Mouse (Mus musculus) intestine, embryonic 14.5 days (tissue): Measurements from ENCODE around the gene Stoml1. TPM values are rescaled to one million over a fixed set of nuclear protein-coding genes. Genes with fewer than 3 reads are reported as not detected.

Experiments
- ATAC-seq: fragments of 200-750 bp; cut with Nextera tagmentation; replicated peaks from 2 replicates; pipeline ENCODE4 v1.8.0; 2017; ENCODE audit warnings: low read depth, moderate number of reproducible peaks, moderate TSS enrichment, moderate library complexity; ENCODE audit not compliant: low FRiP score, low TSS enrichment
- DNase-seq: peaks from one replicate; pipeline ENCODE4 v3.0.0-alpha.2; 2018; ENCODE audit warnings: low spot score
- H3K27ac ChIP-seq: fragments of 300-500 bp; sonication (generic); 2 replicates; pipeline ENCODE4 v1.5.1; 2014; ENCODE audit warnings: low read depth, mild to moderate bottlenecking, control low read depth
- H3K27me3 ChIP-seq: fragments of 300-500 bp; sonication (generic); replicated peaks from 2 replicates; pipeline ENCODE4 v1.6.1; 2014; ENCODE audit warnings: low read length, control low read depth; ENCODE audit not compliant: control insufficient read depth, insufficient read depth
- H3K36me3 ChIP-seq: fragments of 300-500 bp; sonication (generic); 2 replicates; pipeline ENCODE4 v1.6.1; 2014; ENCODE audit warnings: low read length, control low read depth; ENCODE audit not compliant: control insufficient read depth, insufficient read depth
- H3K4me1 ChIP-seq: fragments of 300-500 bp; sonication (generic); replicated peaks from 2 replicates; pipeline ENCODE4 v1.6.1; 2014; ENCODE audit warnings: low read length, control low read depth, mixed read lengths; ENCODE audit not compliant: control insufficient read depth, insufficient read depth
- H3K4me2 ChIP-seq: fragments of 300-500 bp; sonication (generic); 2 replicates; pipeline ENCODE4 v1.6.1; 2014; ENCODE audit warnings: low read length
- H3K4me3 ChIP-seq: fragments of 300-500 bp; sonication (generic); 2 replicates; pipeline ENCODE4 v1.5.1; 2014; ENCODE audit warnings: low read depth, low read length, control low read depth, mixed read lengths
- H3K9ac ChIP-seq: fragments of 300-500 bp; sonication (generic); 2 replicates; pipeline ENCODE4 v1.6.1; 2014; ENCODE audit warnings: mild to moderate bottlenecking, low read length
- H3K9me3 ChIP-seq: fragments of 300-500 bp; sonication (generic); 2 replicates; pipeline ENCODE4 v1.6.1; 2016; ENCODE audit warnings: low read length, control low read depth; ENCODE audit not compliant: control insufficient read depth
- WGBS: fragments of 180-500 bp; shearing (Covaris S2); extraction: QIAGEN DNeasy Blood & Tissue Kit; methylation state at CpG from one replicate; pipeline ENCODE4 v1.1.7; 2014; 5-methylcytosine and 5-hydroxymethylcytosine counted together
- polyA plus RNA-seq: library from polyadenylated mRNA; unstranded; fragments of >200 nt; fragmentation: Nextera tagmentation; extraction: Ambion mirVana; gene quantifications from 2 replicates; pipeline ENCODE4 v1.2.1, GENCODE M21; 2014

Stoml1 gene
- polyA plus RNA-seq, 1 experiment from 2014 or later = 21.3 TPM

- whole genome bisulfite sequencing = 40% methylated on average over 9 of the region's 9 CpGs
- Histone ChIP-seq H3K27me3 (no peaks in the 10 kb centered on the region), H3K4me2 (no peak overlapping the region), H3K4me3 (no peak overlapping the region), H3K4me1 (no peaks in the 10 kb centered on the region; the same call in 1 of the 2 replicates), H3K27ac (no peak overlapping the region), H3K36me3 (no peaks in the 10 kb centered on the region), H3K9ac (no peak overlapping the region), H3K9me3 (no peaks in the 10 kb centered on the region)
- DNase-seq (peak; percentile 78), ATAC-seq (peak; percentile 74)
Measured at GRCm38 (mm10) chr9:58280259-58281109, 27.5 kb downstream of the Stoml1 start.

GRCm38 (mm10) chr9:58281597-58281996 lies 28.6 kb downstream of the Stoml1 start:
- no peak overlapping the region for H3K4me3 ChIP-seq
- H3K27ac ChIP-seq = no peak overlapping the region
- H3K36me3 ChIP-seq = no peaks in the 10 kb centered on the region
- H3K27me3 ChIP-seq = no peaks in the 10 kb centered on the region
- no peaks in the 10 kb centered on the region for H3K9me3 ChIP-seq
- no peak for ATAC-seq
- 58% methylated on average over 3 of the region's 3 CpGs for WGBS
- H3K4me2 ChIP-seq = no peak overlapping the region
- no peaks in the 10 kb centered on the region for H3K4me1 ChIP-seq
- no peak for DNase-seq
- no peak overlapping the region for H3K9ac ChIP-seq

- Histone ChIP-seq H3K27ac (no peak overlapping the region), H3K9me3 (no peaks in the 10 kb centered on the region), H3K27me3 (no peaks in the 10 kb centered on the region)
Measured at GRCm38 (mm10) chr9:58283431-58283830, 30.5 kb downstream of the Stoml1 start.

GRCm38 (mm10) chr9:58289090-58289489 lies 36.1 kb downstream of the Stoml1 start:
- no peak overlapping the region for H3K9ac ChIP-seq
- H3K4me3 ChIP-seq = no peak overlapping the region
- whole genome bisulfite sequencing = 57% methylated on average over 1 of the region's 1 CpGs
- H3K36me3 ChIP-seq = 0 out of 2 replicates have a peak, but pooled peaks cover 3% of the 10 kb centered on the region
- H3K9me3 ChIP-seq = no peaks in the 10 kb centered on the region
- DNase-seq (no peak), ATAC-seq (no peak)
- H3K4me2 ChIP-seq = no peak overlapping the region
- no peak overlapping the region for H3K27ac ChIP-seq
- no peaks in the 10 kb centered on the region for H3K4me1 ChIP-seq
- no peaks in the 10 kb centered on the region for H3K27me3 ChIP-seq

More at GRCm38 (mm10) chr9:58283431-58283830, 30.5 kb downstream of the Stoml1 start:
- Histone ChIP-seq H3K4me2 (no peak overlapping the region), H3K9ac (no peak overlapping the region), H3K4me1 (no peaks in the 10 kb centered on the region), H3K4me3 (no peak overlapping the region), H3K36me3 (0 out of 2 replicates have a peak, but pooled peaks cover 1% of the 10 kb centered on the region)
- ATAC-seq (no peak), DNase-seq (no peak)
- WGBS = 60% methylated on average over 7 of the region's 7 CpGs

DNA sequence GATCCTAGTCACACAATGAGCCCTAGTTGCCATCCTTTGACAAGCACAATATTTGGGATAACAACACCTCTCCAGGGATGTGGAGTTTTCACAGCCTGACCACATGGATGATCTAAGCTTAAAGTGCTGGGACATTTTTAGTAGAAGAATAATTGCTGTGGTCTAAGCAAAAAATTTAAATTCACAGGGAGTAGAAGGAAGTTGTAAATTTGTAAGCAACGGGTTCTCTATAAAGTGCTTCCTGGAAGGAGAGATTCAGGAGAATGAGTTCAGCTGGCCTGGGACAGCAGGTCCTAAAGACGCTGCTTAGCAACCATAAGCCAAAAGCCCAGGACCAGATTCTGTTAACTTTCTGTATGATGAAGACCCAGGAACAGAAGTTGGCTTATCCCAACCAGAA lies 36.9 kb downstream of the Stoml1 start:
- 0 out of 2 replicates have a peak, but pooled peaks cover 3% of the 10 kb centered on the region for H3K36me3 ChIP-seq
- no peak overlapping the region for H3K4me2 ChIP-seq
- DNase-seq (no peak), ATAC-seq (no peak)
- no peak overlapping the region for H3K9ac ChIP-seq
- H3K4me3 ChIP-seq = no peak overlapping the region
- no peaks in the 10 kb centered on the region for H3K27me3 ChIP-seq
- no peak overlapping the region for H3K27ac ChIP-seq
- H3K4me1 ChIP-seq = no peaks in the 10 kb centered on the region
- no peaks in the 10 kb centered on the region for H3K9me3 ChIP-seq
- WGBS = 58% methylated on average over 2 of the region's 2 CpGs

GRCm38 (mm10) chr9:58294527-58294926 lies 41.6 kb downstream of the Stoml1 start:
- Histone ChIP-seq H3K9ac (no peak overlapping the region), H3K9me3 (no peaks in the 10 kb centered on the region), H3K27me3 (no peaks in the 10 kb centered on the region), H3K4me1 (peaks cover 25% of the 10 kb centered on the region), H3K4me3 (no peak overlapping the region), H3K4me2 (no peak overlapping the region), H3K27ac (no peak overlapping the region), H3K36me3 (no peaks in the 10 kb centered on the region)
- WGBS = 71% methylated on average over 7 of the region's 7 CpGs
- ATAC-seq (no peak), DNase-seq (no peak)

DNA sequence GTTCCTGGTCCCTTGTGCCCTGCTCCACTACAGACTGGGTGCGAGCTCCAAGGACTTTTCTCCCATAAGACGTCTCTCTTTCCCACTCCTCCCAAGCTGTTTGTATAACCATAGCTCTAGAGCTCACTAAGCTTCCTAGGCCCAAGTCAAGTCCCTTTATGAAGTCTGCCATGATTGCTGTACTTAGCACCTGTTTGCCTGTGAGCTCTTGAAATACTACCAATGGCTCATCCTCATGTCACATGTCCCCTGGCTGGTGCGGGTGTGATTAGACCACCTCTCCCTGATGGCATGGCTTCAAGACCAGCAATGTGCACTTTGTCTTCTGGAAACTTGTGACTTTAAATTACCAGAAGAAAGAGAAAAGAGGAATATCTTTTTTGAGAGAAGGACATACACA lies 42.4 kb downstream of the Stoml1 start:
- no peaks in the 10 kb centered on the region for H3K36me3 ChIP-seq
- ATAC-seq (no peak), DNase-seq (no peak)
- H3K9ac ChIP-seq = no peak overlapping the region
- H3K9me3 ChIP-seq = no peaks in the 10 kb centered on the region
- WGBS = 85% methylated on average over 3 of the region's 3 CpGs
- peak overlapping the region; percentile 84; the same call in 1 of the 2 replicates for H3K27ac ChIP-seq
- H3K4me3 ChIP-seq = no peak overlapping the region
- H3K4me1 ChIP-seq = peaks cover 29% of the 10 kb centered on the region
- no peak overlapping the region for H3K4me2 ChIP-seq
- no peaks in the 10 kb centered on the region for H3K27me3 ChIP-seq

- peak overlapping the region; percentile 84 for H3K27ac ChIP-seq
- ATAC-seq (peak; percentile 26; the same call in 1 of the 2 replicates), DNase-seq (peak; percentile 69)
- H3K4me2 ChIP-seq = no peak overlapping the region
- H3K27me3 ChIP-seq = no peaks in the 10 kb centered on the region
- H3K4me3 ChIP-seq = no peak overlapping the region
- peaks cover 29% of the 10 kb centered on the region for H3K4me1 ChIP-seq
- no peaks in the 10 kb centered on the region for H3K9me3 ChIP-seq
- H3K9ac ChIP-seq = no peak overlapping the region
- no peaks in the 10 kb centered on the region for H3K36me3 ChIP-seq
- WGBS = 22% methylated on average over 9 of the region's 9 CpGs
Measured at GRCm38 (mm10) chr9:58295766-58296361, 42.9 kb downstream of the Stoml1 start.
